Mouse (Mus musculus) olfactory bulb, adult 2 months (tissue): ENCODE data around the gene Ak2. TPM values are rescaled to one million over a fixed set of nuclear protein-coding genes. Genes with fewer than 3 reads are reported as not detected.

Experiments used
- H3K27ac ChIP-seq: fragments of 200-500 bp; 2 replicates; pipeline ENCODE4 v1.5.1; 2012; ENCODE audit warnings: low read depth, low read length; ENCODE audit not compliant: insufficient read depth
- H3K4me1 ChIP-seq: fragments of 200-500 bp; 2 replicates; pipeline ENCODE4 v1.6.1; 2012; ENCODE audit warnings: low read length; ENCODE audit not compliant: control insufficient read depth, insufficient read depth
- H3K4me3 ChIP-seq: fragments of 200-500 bp; 2 replicates; pipeline ENCODE4 v1.5.1; 2012; ENCODE audit warnings: mild to moderate bottlenecking, low read depth, low read length, moderate library complexity; ENCODE audit not compliant: insufficient read depth
- CTCF ChIP-seq: fragments of 200-500 bp; IDR thresholded peaks from 2 replicates; pipeline ENCODE4 v1.5.1; 2012; ENCODE audit warnings: low read depth, mild to moderate bottlenecking, low read length, moderate library complexity; ENCODE audit not compliant: insufficient read depth
- POLR2A ChIP-seq: fragments of 200-500 bp; IDR thresholded peaks from 2 replicates; pipeline ENCODE4 v1.6.1; 2012; ENCODE audit warnings: mild to moderate bottlenecking, low read depth, low read length, moderate library complexity; ENCODE audit not compliant: insufficient read depth
- WGBS: fragments of 180-500 bp; shearing (Covaris S2); methylation state at CpG from one replicate; pipeline ENCODE4 v1.1.7; 2018; 5-methylcytosine and 5-hydroxymethylcytosine counted together
- polyA plus RNA-seq: library from polyadenylated mRNA; stranded (reverse); fragments of >200 nt; gene quantifications from 2 replicates; pipeline ENCODE4 v1.2.4, GENCODE M21; 2012; ENCODE audit warnings: low replicate concordance; ENCODE audit not compliant: missing spikeins, insufficient read depth, insufficient read length

Ak2 gene
- polyA plus RNA-seq, 1 experiment: 173 TPM

DNA sequence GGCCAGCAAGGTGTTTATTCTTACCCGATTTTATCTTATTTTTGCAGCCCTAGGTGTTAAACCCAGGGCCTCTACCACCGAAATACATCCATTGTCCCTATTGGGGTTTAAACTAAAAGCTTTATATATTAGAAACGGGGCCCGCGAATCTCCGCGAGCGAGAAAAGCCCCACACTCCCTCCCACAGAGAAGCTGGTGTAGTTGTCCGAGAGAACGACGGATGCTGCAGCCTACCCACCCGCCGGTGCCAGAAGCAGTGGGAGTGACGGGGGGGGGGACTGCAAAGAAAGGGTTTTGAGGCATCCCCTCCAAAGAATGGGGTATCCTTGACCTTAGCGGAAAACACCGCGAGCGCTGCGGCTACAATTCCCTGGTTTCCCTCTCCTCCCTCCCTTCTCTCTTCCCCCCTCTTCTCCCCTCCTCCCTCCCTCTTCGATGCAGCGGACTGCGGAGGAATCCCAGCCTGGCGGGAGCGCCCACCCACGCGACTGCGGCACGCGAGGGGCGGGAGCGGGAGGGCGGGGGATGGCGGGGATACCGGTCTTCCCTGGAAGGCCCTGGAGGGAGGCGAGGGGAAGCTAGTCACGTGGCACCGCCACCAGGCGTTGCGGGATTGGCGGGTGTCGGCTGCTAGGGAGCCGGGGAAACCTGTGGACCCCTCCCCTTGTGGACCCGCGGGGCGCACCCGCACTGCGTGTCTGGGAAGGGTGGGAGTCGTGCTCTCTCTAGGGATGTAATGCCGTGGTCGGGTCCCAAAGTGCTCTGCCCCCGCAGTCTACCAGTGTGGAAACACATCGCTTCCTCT, 56.9 kb downstream of the Ak2 start:
- under 1% methylated on average over 52 of the region's 52 CpGs for WGBS
- peak overlapping the region; percentile 84 for H3K27ac ChIP-seq
- no peak; the same call in 1 of the 2 replicates for TF ChIP-seq POLR2A
- no peak for TF ChIP-seq CTCF
- no peaks in the 10 kb centered on the region for H3K4me1 ChIP-seq
- H3K4me3 ChIP-seq: peak overlapping the region; percentile 52

- no peak for TF ChIP-seq CTCF
- no peak for TF ChIP-seq POLR2A
- 3% methylated on average over 23 of the region's 23 CpGs for WGBS
- peak overlapping the region; percentile 84 for H3K27ac ChIP-seq
These were observed 57.7 kb downstream of the Ak2 start for GRCm38 (mm10) chr4:129049306-129050011.

DNA sequence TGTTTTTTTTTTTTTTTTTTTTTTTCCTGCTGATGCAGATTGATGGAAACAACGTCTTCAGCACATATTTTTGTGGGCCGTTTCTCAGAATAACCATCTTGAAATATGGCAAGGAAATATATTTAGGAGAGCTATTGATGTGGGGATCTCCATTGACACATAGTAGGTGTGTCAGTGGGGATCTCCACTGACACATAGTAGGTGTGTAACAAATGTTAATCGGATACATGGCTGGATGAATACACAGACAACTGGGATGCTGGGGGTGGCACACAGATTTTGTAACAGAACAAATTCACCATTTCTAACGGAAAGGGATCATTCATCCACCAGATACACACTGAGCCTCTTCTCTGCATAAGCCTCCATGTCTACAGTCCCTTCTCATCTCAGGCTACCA, 58.6 kb downstream of the Ak2 start:
- H3K4me1 ChIP-seq: no peaks in the 10 kb centered on the region
- H3K4me3 ChIP-seq: no peak overlapping the region
- WGBS: 69% methylated on average over 4 of the region's 4 CpGs
- no peak for TF ChIP-seq CTCF
- TF ChIP-seq POLR2A: no peak
- no peak overlapping the region for H3K27ac ChIP-seq

More at GRCm38 (mm10) chr4:129049306-129050011, 57.7 kb downstream of the Ak2 start:
- no peaks in the 10 kb centered on the region for H3K4me1 ChIP-seq
- H3K4me3 ChIP-seq: peak overlapping the region; percentile 52

DNA sequence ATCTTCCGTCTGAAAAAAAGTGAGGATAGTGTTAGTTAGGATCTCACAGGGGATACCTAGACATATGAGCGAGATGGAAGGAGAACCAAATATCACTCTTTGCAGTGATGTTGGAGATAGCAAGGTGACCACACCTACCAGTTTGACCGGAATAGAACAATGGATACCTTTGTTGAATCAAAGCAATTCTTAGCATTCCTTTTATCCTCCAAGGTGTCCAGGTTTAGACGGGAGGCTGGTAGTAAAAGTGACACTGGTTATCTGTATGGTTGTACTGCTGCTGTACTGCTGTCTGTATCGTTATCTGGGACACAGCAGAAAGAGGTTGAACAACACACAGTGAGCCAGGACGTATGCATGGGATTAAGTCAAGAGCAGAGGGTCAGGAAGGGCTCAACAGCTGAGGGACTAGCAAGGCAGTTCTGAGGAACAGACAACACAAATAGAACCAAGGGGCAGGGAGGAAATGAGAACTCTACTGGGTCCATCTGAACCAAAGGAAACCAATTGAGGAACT, 59.2 kb downstream of the Ak2 start:
- WGBS: 82% methylated on average over 6 of the region's 6 CpGs
- no peak overlapping the region for H3K27ac ChIP-seq

DNA sequence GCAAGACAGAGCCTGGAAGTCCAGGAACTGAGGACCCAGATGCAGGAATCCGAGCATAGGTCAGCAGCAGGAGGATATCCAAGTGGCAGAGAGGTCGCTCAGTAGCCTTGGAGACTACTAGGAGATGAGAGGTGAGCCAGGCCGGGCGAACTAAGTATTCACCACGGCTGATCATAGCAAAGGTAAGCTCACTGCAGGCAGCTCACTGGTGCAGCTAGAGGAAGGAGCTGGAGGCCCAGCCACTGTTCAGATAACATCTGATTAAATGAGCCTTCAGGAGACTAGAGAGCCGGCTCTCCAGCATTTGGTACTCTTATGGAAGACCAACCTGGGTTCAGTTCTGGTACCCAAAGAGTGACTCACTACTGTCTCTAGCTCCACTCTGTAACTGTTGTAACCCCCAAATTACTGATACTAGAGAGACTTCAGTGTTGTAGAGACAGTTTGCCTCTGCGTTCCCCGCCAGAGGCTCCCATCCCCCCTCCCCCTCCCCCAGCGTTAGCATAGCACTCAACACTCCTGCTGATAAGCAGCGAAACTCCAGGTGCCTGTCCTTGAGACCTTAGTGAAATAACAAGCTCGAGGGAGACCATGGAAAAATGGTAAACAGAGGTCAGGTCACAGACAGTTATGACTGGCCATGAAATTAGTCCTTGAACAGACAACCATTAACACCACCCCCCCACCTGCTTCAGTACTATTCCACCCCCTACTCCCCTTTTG, 59.9 kb downstream of the Ak2 start:
- 55% methylated on average over 11 of the region's 11 CpGs for WGBS

More for the DNA sequence above, 59.2 kb downstream of the Ak2 start:
- Histone ChIP-seq H3K4me1 (no peaks in the 10 kb centered on the region), H3K4me3 (no peak overlapping the region)
- TF ChIP-seq CTCF (no peak), POLR2A (no peak)

DNA sequence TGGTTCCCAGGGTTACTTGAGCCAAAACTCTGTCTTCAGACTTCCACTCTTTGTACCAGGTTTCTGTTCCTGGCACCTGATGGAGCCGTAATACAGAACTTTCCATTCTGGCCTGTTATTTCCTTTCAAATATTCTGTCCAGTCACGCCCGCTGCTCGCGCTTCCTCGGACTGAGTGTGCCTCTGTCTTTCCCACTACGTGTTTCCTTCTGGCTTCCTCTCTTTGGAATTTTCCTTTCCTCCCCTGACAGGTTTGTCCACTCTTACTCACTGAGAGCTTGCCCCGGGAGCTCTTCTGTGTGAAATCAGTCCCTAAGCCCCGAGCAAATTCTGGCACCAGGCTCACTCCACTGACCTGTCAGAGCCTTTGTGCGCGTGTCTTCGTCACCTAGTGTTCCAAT, 63.0 kb downstream of the Ak2 start:
- H3K4me3 ChIP-seq: no peak overlapping the region
- WGBS: 77% methylated on average over 12 of the region's 12 CpGs
- no peak overlapping the region for H3K27ac ChIP-seq
- 0 out of 2 replicates have a peak, but pooled peaks cover 3% of the 10 kb centered on the region for H3K4me1 ChIP-seq
- no peak for TF ChIP-seq POLR2A
- TF ChIP-seq CTCF: no peak

More for the DNA sequence above, 59.9 kb downstream of the Ak2 start:
- H3K4me1 ChIP-seq: no peaks in the 10 kb centered on the region
- no peak overlapping the region for H3K4me3 ChIP-seq
- TF ChIP-seq POLR2A (no peak), CTCF (no peak)
- H3K27ac ChIP-seq: no peak overlapping the region

DNA sequence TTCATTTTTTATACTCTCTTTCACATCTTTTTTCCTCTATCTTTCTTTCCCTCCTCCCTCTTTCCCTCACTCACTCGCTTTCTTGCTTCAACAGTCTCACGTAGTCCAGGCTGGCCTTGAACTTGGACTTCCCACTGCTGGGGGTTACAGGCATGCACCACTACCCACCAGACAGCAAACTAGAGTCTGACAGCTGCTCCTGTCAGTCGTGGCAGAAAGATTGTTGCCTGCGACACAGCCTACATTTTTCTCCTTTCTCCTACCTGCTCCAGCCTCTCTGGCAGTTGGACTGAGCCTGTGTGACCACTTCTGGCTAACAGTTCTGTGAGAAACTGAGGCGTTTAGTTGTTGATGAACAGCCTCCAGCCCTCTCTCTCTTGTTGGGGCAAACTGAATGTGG, 63.8 kb downstream of the Ak2 start:
- TF ChIP-seq POLR2A (no peak), CTCF (no peak)

DNA sequence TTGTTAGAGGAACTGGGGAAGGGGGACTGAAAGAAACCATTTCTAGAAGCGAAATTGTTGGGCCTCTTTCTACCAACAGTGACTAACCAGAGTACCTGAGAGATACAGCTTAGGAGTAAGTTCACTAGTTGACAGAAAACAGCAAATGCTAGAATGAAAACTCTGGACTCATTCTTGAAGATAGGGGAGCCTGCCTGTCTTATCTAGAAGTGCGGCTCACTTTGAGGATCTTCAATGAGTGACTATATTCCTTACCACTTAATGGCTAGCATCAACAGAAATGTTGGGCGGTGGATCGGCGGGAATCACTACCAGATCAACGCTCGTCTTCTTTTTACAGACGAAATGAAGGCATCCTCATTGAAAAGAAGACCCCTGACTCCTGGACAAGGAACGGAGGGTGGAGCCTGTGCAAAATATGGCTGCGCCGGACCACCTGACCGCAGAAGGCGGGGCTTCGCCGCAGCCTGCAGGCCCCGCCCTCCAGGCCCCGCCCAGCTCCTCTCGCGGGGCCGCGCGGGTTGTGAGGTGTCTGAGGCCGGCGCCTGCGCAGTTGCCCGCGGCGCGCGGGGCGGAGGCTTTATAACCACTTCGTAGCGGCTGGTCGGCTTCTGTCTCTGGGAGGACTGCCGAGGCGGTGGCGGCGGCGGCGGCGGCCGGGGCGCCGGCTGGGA, 65.9 kb downstream of the Ak2 start:
- no peak for TF ChIP-seq CTCF
- TF ChIP-seq POLR2A: peak; percentile 99
- peak overlapping the region; percentile 61; the same call in 1 of the 2 replicates for H3K27ac ChIP-seq
- H3K4me1 ChIP-seq: 0 out of 2 replicates have a peak, but pooled peaks cover 3% of the 10 kb centered on the region
- WGBS: 4% methylated on average over 40 of the region's 44 CpGs
- H3K4me3 ChIP-seq: peak overlapping the region; percentile 90

More for the DNA sequence above, 63.8 kb downstream of the Ak2 start:
- H3K27ac ChIP-seq: no peak overlapping the region
- no peak overlapping the region for H3K4me3 ChIP-seq
- 0 out of 2 replicates have a peak, but pooled peaks cover 3% of the 10 kb centered on the region for H3K4me1 ChIP-seq
- 92% methylated on average over 5 of the region's 5 CpGs for WGBS
